Mouse (Mus musculus): ENCODE results near the gene Atrip. TPM values are rescaled to one million over a fixed set of nuclear protein-coding genes. Genes with fewer than 3 reads are reported as not detected.

Atrip gene
- polyA plus RNA-seq, 1 experiment from 2014 or later: 27.8 TPM

DNA sequence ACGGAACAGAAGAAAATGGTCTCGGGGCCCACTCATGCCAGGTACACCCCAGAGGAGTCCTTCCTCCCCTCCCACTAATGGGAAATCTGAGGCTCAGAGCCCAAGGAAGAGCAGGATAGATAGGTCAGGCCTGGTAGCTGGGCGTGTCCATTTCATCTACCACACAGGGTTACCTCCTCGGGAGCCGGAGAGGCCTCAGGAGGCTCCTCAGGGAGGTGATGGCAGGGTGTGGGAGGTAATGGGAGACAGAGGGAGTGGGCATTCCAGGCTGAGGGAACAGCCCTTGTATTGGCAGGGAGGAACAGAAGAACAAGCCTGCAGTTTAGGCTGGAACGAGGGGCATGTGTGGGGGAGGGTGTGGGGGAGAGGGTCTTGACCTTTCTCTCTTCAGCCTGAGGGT is 22.9 kb upstream of the Atrip start:
- Histone ChIP-seq H3K9me3 (no peaks in the 10 kb centered on the region), H3K27ac (peak overlapping the region; percentile 100), H3K36me3 (peaks cover 34% of the 10 kb centered on the region), H3K4me3 (peak overlapping the region; percentile 69), H3K27me3 (no peaks in the 10 kb centered on the region), H3K4me2 (peak overlapping the region; percentile 95), H3K4me1 (replicated peaks) (peaks cover 64% of the 10 kb centered on the region), H3K9ac (peak overlapping the region; percentile 97)
- 10% methylated on average over 6 of the region's 6 CpGs for WGBS
- ATAC-seq (ENCODE audit: low FRiP score): no peak

DNA sequence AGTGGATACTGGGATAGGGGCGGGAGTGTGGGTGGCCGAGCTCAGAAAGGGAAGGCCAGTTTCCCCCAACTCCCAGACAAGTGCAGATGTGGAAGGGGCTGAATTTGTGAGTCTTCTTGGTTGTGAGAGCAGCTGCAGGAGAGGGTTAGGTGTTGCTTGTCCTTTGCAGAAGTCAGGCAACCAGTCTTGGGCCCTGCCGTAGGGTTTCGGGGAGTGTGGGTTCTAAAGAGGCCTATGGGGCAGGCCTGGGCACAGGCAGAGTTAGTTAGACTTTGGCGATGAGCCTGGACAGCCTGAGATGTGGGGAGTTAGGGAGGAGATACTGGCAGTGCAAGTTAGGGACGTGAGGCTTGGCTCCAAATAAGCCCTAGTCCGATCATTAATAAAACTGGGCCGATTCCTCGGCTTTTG is 22.3 kb upstream of the Atrip start:
- peak overlapping the region; percentile 100 for H3K27ac ChIP-seq
- ATAC-seq (ENCODE audit: low FRiP score): no peak
- peaks cover 64% of the 10 kb centered on the region for H3K4me1 ChIP-seq (replicated peaks)
- H3K9me3 ChIP-seq: no peaks in the 10 kb centered on the region
- peaks cover 34% of the 10 kb centered on the region for H3K36me3 ChIP-seq
- H3K4me3 ChIP-seq: peak overlapping the region; percentile 69
- 7% methylated on average over 9 of the region's 9 CpGs for WGBS
- H3K27me3 ChIP-seq: no peaks in the 10 kb centered on the region
- peak overlapping the region; percentile 97 for H3K9ac ChIP-seq
- peak overlapping the region; percentile 95 for H3K4me2 ChIP-seq

DNA sequence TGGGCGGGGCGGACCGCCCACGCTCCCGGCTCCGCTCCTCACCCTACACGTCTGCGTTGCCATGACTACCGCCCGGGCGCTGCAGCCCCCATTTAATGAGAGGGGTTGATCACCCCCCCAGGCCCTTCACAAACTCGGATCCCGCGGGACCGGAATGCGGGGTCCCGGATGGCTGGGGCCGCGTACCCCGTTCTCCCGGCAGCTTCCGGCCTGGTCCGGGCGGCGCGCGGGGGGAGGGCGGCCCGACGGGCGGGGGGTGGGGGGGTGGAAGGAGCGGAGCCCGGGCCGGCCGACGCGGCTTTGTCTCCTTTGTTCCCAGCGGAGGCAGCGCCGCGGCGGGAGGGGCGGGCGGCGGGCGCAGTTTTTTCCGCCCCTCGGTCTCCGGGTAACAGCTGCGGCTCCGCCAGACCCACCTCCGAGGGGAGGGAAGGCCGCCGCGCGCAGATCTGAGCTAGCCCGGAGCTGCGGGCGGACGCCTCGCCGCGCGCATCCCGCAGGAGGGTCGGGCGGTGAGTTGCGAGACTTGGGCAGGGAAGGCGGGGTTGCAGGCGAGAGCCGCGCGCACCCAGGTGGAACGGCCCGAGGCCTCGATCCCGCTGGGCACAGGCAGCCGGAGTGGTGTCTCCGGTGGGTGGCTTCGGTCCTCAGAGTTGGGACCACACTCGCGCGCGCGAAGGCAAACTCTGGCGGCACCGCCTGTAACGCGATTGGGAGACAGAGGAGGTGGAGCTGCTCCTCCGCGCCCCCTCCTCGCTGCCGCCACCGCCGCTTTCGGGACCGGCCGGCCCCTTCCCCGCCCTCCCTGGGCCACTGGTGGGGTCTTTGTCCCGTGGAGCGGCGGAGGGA is 21.4 kb upstream of the Atrip start, which contains the start of gene Plxnb1:
TSS of gene Plxnb1 (plus strand) at position 253 of the 846 bp plus-strand sequence.
- peaks cover 58% of the 10 kb centered on the region for H3K4me1 ChIP-seq (replicated peaks)
- WGBS: under 1% methylated on average over 89 of the region's 102 CpGs
- H3K4me3 ChIP-seq: peak within 1 kb of the TSS; percentile 69
- peak within 1 kb of the TSS; percentile 100 for H3K27ac ChIP-seq
- no peaks in the 10 kb centered on the region for H3K27me3 ChIP-seq
- peak within 1 kb of the TSS; percentile 97 for H3K9ac ChIP-seq
- H3K4me2 ChIP-seq: peak within 1 kb of the TSS; percentile 95
- H3K9me3 ChIP-seq: no peaks in the 10 kb centered on the region
- ATAC-seq (ENCODE audit: low FRiP score): peak; percentile 67
- H3K36me3 ChIP-seq: peaks cover 34% of the 10 kb centered on the region

DNA sequence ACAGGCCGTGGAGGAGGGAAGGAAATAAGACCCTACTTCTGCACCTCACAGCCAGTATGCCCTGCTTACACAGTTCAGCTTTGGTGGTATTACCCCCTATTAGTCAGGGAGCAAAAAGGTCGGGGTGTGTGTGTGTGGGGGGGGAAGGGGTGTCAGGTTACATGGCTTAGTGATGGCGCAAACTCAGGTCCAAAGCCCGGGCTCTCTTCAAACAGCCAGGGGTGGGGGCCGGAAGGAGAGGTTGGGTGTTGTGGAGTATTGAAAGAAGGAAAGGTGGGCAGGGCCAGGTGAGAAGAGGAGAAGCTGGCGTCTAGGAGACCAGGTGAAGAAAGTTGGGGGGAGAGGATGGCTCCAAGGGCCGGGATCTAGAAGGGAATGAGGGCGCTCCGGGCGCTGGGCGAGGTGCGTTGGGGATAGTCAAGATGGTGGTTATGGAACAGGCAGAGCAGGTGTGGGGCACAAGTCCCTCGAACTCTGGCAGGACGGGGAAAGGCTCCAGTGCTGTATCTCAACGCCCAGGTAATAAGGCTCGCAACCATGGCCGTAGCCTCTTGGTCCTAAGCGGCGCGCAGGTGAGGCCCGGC is 20.7 kb upstream of the Atrip start:
- Histone ChIP-seq H3K27me3 (no peaks in the 10 kb centered on the region), H3K36me3 (peaks cover 31% of the 10 kb centered on the region), H3K4me3 (peak overlapping the region; percentile 69), H3K9ac (peak overlapping the region; percentile 97), H3K27ac (peak overlapping the region; percentile 100), H3K9me3 (no peaks in the 10 kb centered on the region), H3K4me1 (replicated peaks) (peaks cover 51% of the 10 kb centered on the region), H3K4me2 (peak overlapping the region; percentile 95)
- WGBS: under 1% methylated on average over 21 of the region's 21 CpGs
- ATAC-seq (ENCODE audit: low FRiP score): peak; percentile 9; the same call in 1 of the 2 replicates

DNA sequence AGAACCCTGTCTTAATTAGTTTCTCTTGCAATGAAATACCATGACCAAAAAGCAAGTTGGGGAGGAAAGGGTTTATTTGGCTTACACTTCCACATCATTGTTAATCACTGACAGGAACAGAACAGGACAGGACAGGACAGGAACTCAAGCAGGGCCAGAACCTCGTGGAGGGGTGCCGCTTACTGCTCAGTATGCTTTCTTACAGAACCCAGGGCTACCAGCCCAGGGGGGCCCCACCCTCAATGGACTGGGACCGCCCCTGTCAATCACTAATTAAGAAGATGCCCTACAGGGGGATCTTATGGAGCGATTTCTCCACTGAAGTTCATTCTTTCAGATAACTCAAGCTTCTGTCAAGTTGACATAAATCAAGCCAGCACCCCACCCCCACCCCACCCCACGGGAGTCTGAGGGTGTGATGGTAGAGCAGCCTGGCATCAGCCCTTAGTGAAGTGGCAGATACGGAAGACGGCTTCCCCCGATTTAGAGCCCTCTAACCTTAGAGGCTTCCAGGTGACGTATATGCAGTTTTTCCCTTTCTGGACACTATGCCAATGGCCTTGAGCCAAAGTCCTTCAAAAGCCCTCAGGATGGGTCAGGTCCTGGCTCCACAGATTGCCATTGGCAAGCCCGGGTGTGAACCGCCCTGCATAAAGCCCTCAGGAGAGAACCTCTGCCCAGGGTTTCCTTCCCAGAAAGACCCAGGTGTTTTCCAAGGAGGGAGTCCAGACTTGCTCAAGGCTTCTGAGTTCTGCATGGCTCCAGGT is 20.0 kb upstream of the Atrip start:
- WGBS: 13% methylated on average over 11 of the region's 11 CpGs
- no peaks in the 10 kb centered on the region for H3K9me3 ChIP-seq
- peaks cover 44% of the 10 kb centered on the region for H3K4me1 ChIP-seq (replicated peaks)
- H3K36me3 ChIP-seq: peaks cover 34% of the 10 kb centered on the region
- no peaks in the 10 kb centered on the region for H3K27me3 ChIP-seq
- ATAC-seq (ENCODE audit: low FRiP score): 0 out of 2 replicates have a peak, but pooled peaks have one; percentile 0
- H3K27ac ChIP-seq: peak overlapping the region; percentile 100
- H3K9ac ChIP-seq: peak overlapping the region; percentile 97
- peak overlapping the region; percentile 69 for H3K4me3 ChIP-seq
- peak overlapping the region; percentile 95 for H3K4me2 ChIP-seq

DNA sequence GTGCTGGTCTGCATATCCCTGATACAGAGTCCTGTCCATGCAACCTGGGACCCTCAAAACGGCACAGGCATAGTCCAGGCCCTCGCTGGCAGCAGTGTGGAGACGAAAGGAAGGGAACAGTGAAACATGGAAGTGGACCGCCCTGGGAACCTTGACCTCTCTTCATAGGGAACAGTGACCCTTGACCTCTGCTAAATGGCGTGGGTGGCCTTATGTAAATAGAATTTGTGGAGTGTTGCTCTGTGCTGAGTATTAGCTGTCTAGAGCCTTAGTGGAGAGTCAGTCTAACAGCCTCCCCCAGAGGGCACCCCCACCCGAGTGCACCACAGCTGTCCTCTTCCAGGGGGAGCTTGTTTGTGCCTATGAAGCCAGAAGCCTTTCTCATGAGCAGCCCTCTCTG is 18.9 kb upstream of the Atrip start:
- Histone ChIP-seq H3K27ac (no peak overlapping the region), H3K4me3 (no peak overlapping the region), H3K9ac (no peak overlapping the region), H3K36me3 (peaks cover 35% of the 10 kb centered on the region), H3K9me3 (no peaks in the 10 kb centered on the region), H3K27me3 (no peaks in the 10 kb centered on the region), H3K4me1 (replicated peaks) (peaks cover 37% of the 10 kb centered on the region), H3K4me2 (no peak overlapping the region)
- ATAC-seq (ENCODE audit: low FRiP score): no peak
- WGBS: 35% methylated on average over 6 of the region's 6 CpGs

DNA sequence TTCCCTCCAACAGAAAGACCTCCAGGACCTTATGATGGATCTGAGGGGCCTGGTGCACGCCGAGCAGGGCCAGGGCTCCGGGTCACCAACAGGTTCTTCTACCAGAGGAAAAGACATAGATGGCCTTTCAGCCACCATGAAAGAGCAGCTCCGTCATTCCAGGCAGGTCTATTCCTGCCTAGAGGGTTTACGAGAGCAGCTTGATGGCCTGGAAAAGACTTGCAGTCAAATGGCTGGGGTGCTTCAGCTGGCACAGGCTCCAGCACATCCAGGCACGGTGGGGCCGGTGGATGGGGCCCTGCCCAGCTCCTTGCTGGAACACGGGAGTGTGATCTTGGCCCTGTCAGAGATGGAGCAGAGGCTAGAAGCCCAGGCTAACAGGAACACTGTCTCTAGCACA is 17.9 kb upstream of the Atrip start:
- Histone ChIP-seq H3K27me3 (no peaks in the 10 kb centered on the region), H3K4me3 (no peak overlapping the region), H3K4me2 (no peak overlapping the region), H3K36me3 (peaks cover 35% of the 10 kb centered on the region), H3K27ac (no peak overlapping the region), H3K9me3 (no peaks in the 10 kb centered on the region), H3K4me1 (replicated peaks) (peaks cover 32% of the 10 kb centered on the region), H3K9ac (no peak overlapping the region)
- 91% methylated on average over 8 of the region's 8 CpGs for WGBS
- ATAC-seq (ENCODE audit: low FRiP score): no peak

DNA sequence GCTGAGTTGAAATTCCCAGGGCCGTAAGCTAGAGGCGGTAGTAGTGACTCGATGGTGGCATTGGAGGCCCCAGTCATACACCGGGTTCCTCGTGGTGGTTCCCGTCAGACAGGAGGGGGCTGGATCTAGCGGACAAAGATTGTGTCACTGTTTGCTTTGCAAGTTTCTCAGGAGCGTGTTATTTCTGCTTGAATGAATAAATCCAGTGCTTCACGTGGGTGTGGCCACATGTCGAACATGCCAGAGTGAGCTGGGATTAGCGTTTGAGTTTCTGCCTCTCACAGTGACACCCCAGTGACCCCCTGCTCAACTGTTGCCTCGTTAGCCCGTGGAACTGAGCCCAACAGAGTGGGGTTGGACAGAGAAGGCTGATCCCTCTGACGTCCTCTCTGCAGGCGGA is 16.5 kb upstream of the Atrip start:
- Histone ChIP-seq H3K9ac (no peak overlapping the region), H3K36me3 (peaks cover 35% of the 10 kb centered on the region), H3K27me3 (no peaks in the 10 kb centered on the region), H3K4me1 (replicated peaks) (peaks cover 26% of the 10 kb centered on the region), H3K4me2 (no peak overlapping the region), H3K9me3 (no peaks in the 10 kb centered on the region), H3K27ac (no peak overlapping the region), H3K4me3 (no peak overlapping the region)
- ATAC-seq (ENCODE audit: low FRiP score): no peak
- WGBS: 63% methylated on average over 15 of the region's 15 CpGs

DNA sequence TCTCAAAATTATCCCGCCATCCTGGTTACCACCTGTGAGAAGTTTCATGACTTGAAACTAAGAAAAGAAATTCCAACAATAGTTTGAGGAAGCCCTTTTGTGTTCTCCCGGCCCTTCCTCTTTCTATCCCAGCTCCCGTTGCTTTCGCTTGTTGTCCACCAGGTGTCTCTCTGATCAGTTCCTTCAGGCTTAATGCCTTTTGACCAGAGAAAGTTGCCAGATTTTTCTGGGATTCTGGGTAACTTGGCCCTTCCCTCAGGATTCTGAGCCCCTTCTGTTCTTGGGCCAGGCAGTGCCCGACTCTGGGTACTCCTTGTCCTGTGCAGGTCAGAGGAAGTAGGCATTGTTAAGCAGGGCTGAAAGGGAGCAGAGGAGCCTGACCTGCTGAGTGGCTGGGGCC is 14.1 kb upstream of the Atrip start:
- Histone ChIP-seq H3K4me1 (replicated peaks) (peaks cover 18% of the 10 kb centered on the region), H3K27me3 (no peaks in the 10 kb centered on the region), H3K27ac (0 out of 2 replicates have a peak overlapping the region, but pooled peaks have one; percentile 23), H3K9me3 (no peaks in the 10 kb centered on the region), H3K4me2 (no peak overlapping the region), H3K36me3 (peaks cover 35% of the 10 kb centered on the region), H3K9ac (0 out of 2 replicates have a peak overlapping the region, but pooled peaks have one; percentile 2), H3K4me3 (no peak overlapping the region)
- no peak for ATAC-seq (ENCODE audit: low FRiP score)
- WGBS: 17% methylated on average over 5 of the region's 5 CpGs

DNA sequence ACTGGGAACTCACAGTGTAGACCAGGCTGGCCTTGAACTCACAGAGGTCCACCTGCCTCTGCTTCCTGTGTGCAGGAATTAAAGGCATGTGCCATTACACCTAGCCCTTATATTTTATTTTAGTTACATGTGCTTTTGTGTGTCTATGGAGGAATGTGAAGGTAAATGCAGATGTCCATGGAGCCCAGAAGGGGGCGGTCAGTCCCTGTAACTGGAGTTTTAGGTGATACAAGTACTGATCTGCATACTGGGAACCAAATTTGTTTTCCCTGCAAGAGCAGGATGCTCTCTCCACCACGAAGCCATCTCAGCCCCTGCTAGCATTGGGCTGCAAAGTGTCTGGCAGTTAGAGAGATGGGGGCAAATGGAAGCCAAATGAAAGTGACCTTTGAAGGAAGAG is 11.0 kb upstream of the Atrip start:
- Histone ChIP-seq H3K4me2 (no peak overlapping the region), H3K9me3 (no peaks in the 10 kb centered on the region), H3K4me1 (replicated peaks) (peaks cover 36% of the 10 kb centered on the region), H3K4me3 (no peak overlapping the region), H3K27me3 (no peaks in the 10 kb centered on the region), H3K27ac (no peak overlapping the region), H3K36me3 (peaks cover 23% of the 10 kb centered on the region), H3K9ac (no peak overlapping the region)
- 15% methylated on average over 2 of the region's 2 CpGs for WGBS
- ATAC-seq (ENCODE audit: low FRiP score): no peak

DNA sequence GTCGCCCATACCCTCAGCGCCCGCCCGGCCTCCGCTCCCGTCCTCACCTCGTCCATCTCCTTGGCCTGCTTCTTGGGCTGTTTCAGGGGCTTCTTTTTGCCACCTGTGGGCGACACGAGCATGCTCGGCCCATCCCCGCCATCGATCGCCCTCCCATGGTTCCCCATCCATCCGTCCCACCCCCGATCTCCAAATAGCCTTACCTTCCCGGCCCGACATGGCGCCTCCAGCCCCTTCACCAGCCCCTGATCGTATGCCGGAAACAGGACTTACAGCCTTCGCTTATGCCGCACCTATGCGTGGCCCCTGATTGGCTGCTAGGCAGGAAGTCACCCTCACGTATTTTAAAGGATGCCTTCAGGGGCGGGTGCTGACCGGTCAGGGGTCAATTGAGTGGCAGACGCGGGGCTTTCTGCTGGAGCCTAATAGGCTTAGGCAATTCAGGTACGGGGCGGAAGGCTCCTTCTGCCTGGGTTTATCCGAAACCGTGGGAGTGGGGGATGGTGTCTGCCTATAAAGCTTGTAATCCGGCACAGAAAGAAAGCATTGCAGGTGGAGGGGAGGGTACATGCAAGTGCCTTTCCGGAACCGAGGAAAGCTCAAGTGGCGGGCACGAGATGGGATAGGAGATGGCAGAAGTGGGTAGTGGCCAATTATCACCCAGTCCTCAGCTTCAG is 8.3 kb upstream of the Atrip start, which contains the start of the genes Ccdc51 and Tma7:
TSS of gene Ccdc51 (plus strand) at position 370 of the 677 bp plus-strand sequence.
TSS of gene Tma7 (minus strand) at position 464 of the 677 bp plus-strand sequence.
- Histone ChIP-seq H3K27ac (peak within 1 kb of the TSS; percentile 82), H3K4me2 (peak within 1 kb of the TSS; percentile 96), H3K27me3 (no peaks in the 10 kb centered on the region), H3K4me1 (replicated peaks) (peaks cover 27% of the 10 kb centered on the region), H3K4me3 (peak within 1 kb of the TSS; percentile 81), H3K36me3 (peaks cover 28% of the 10 kb centered on the region), H3K9ac (peak within 1 kb of the TSS; percentile 91), H3K9me3 (no peaks in the 10 kb centered on the region)
- under 1% methylated on average over 36 of the region's 37 CpGs for WGBS
- peak; percentile 97 for ATAC-seq (ENCODE audit: low FRiP score)
